Mouse (Mus musculus): ENCODE measurements around the gene Cybrd1. TPM values are rescaled to one million over a fixed set of nuclear protein-coding genes. Genes with fewer than 3 reads are reported as not detected.

Cybrd1 gene
- total and polyA plus RNA-seq, 3 experiments = 0.08 to 0.21 TPM; not detected in 1

DNA sequence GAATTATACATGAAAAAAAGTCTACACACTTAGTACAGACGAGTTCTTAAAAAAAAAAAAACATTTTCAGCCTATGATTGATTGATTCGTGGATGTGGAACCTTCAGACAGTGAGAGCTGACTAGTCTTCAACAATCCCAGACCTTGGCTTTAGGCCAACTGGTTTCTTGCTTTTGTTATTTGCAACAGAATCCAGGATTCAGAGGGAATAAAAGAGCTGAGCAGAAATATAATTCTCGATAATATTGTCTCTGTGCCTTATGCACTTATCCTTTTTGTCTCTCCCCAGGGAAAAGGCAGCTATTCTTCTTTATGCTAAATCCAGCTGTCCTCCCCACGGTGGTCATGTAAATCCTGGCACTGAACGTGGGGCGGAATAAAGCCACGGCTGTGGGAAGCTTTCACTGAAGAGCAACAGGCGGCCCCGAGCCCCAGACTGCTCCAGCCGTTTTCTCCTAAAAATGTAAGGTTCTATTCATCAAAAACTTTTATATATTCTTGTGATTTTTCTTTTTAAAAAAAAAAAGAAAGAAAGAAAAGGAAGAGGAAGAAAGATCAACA lies 50.8 kb downstream of the Cybrd1 start:
- H3K4me3 ChIP-seq (ENCODE audit: control insufficient read depth in 1 of 2, insufficient read depth in 1 of 2, low read depth in 2 of 2, low read length in 2 of 2) = no peak overlapping the region
- no peak overlapping the region for H3K27ac ChIP-seq (ENCODE audit: control insufficient read depth, low read depth, low read length)
- no peak for DNase-seq (ENCODE audit: low read depth, low spot score)
- TF ChIP-seq EP300 (IDR thresholded peaks at IDR 0.05; ENCODE audit: low read depth in 1 of 2, low read length in 2 of 2) = no peak
- no peaks in the 10 kb centered on the region; a peak in 1 of 4 replicates for H3K27me3 ChIP-seq (ENCODE audit: control insufficient read depth in 1 of 2, insufficient read depth in 2 of 2, low read length in 2 of 2)
- no peaks in the 10 kb centered on the region for H3K9me3 ChIP-seq (replicated peaks; ENCODE audit: insufficient read depth, low read length)
- peaks cover 0 to 3% of the 10 kb centered on the region in 2 experiments; a peak in 1 of 4 replicates for H3K36me3 ChIP-seq (ENCODE audit: control insufficient read depth in 1 of 2, insufficient read depth in 2 of 2, low read length in 2 of 2)
- H3K9ac ChIP-seq (ENCODE audit: control insufficient read depth, low read depth, low read length, poor library complexity, severe bottlenecking) = no peak overlapping the region
- no peaks in the 10 kb centered on the region for H3K79me2 ChIP-seq (ENCODE audit: control insufficient read depth, insufficient read depth, low read length, poor library complexity)
- peaks cover 0 to 12% of the 10 kb centered on the region in 2 experiments; a peak in 1 of 4 replicates for H3K4me1 ChIP-seq (ENCODE audit: control insufficient read depth in 1 of 2, insufficient read depth in 2 of 2, low read length in 2 of 2)

DNA sequence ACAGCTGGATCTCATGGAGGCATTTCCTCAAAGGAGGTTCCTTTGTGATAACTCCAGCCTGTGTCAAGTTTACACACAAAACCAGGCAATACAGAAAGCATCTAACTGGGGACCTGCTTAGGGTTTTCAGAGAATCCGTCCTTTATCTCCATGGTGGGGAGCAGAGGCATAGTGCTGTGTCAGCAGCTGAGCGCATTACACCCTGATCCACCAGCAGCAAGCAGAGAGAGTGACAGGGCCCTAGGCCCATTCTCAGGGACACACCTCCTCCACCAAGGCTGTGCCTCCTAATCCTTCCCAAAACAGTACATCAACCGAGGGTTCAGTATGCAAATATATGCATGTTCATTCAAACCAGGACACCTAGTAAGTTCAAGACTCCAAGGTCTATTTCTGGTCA lies 55.3 kb downstream of the Cybrd1 start:
- no peak for DNase-seq (ENCODE audit: low read depth, low spot score)
- Histone ChIP-seq H3K79me2 (ENCODE audit: control insufficient read depth, insufficient read depth, low read length, poor library complexity) (no peaks in the 10 kb centered on the region), H3K9ac (ENCODE audit: control insufficient read depth, low read depth, low read length, poor library complexity, severe bottlenecking) (no peak overlapping the region), H3K4me3 (ENCODE audit: control insufficient read depth in 1 of 2, insufficient read depth in 1 of 2, low read depth in 2 of 2, low read length in 2 of 2) (no peak overlapping the region), H3K27me3 (ENCODE audit: control insufficient read depth in 1 of 2, insufficient read depth in 2 of 2, low read length in 2 of 2) (no peaks in the 10 kb centered on the region), H3K9me3 (replicated peaks; ENCODE audit: insufficient read depth, low read length) (no peaks in the 10 kb centered on the region), H3K27ac (ENCODE audit: control insufficient read depth, low read depth, low read length) (no peak overlapping the region), H3K36me3 (ENCODE audit: control insufficient read depth in 1 of 2, insufficient read depth in 2 of 2, low read length in 2 of 2) (peaks cover 0 to 3% of the 10 kb centered on the region in 2 experiments; a peak in 2 of 4 replicates), H3K4me1 (ENCODE audit: control insufficient read depth in 1 of 2, insufficient read depth in 2 of 2, low read length in 2 of 2) (peaks cover 3 to 24% of the 10 kb centered on the region in 2 experiments)
- no peak for TF ChIP-seq ZNF384 (IDR thresholded peaks at IDR 0.05; ENCODE audit: low read depth, low read length)
- TF ChIP-seq KAT2A (conservative IDR thresholded peaks at IDR 0.05; ENCODE audit: low read depth, low read length) = no peak
- TF ChIP-seq USF1 (IDR thresholded peaks at IDR 0.05; ENCODE audit: low read depth, low read length) = no peak
- TF ChIP-seq MYB (IDR thresholded peaks at IDR 0.05; ENCODE audit: low read depth, low read length) = no peak
- no peak for TF ChIP-seq ZMIZ1 (IDR thresholded peaks at IDR 0.05; ENCODE audit: low read depth, low read length)
- no peak for TF ChIP-seq RCOR1 (IDR thresholded peaks at IDR 0.05; ENCODE audit: low read depth, low read length)
- no peak for TF ChIP-seq TAL1 (IDR thresholded peaks at IDR 0.05; ENCODE audit: low read length)
- no peak for TF ChIP-seq RAD21 (IDR thresholded peaks at IDR 0.05; ENCODE audit: low read depth, low read length)

DNA sequence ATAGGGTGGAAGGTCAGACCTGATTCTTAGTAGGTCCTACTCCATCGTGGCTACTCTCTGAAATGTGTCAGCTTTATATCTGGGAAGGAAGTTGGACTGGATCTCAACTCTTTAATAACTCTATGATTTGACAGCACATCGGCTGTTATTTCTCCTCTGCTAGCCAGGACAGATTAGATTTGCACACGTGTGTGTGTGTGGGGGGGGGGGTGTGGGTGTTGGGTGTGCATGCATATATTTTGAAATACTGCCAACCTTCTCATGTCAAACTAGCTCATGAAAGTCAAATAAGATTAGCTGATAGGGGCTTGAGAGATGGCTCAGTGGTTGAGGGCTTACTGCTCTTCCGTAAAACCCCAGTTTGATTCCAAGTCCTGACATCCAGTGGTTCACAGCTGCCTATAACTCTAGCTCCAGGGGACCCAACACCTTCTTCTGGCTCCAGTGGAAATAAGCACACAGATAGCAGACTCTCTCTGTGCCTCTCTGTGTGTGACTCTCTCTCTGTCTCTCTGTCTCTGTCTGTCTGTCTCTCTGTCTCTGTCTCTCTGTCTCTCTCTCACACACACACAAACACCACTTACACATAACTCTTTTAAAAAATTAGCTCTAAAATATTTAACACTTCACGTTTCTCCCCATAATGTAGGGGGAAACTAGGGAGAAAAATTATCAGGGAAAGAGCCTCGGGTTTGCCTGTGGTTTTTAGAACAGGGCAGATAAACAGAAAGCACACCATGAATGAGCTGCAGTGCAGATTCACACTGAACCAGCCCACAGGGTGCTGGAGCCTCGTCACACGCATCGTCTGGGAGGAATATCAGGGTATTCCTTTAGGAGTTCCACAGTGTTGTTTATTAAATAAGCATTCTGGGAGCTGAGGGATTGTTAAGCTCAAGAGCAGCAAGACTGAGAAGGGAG lies 58.9 kb downstream of the Cybrd1 start:
- no peak overlapping the region for H3K27ac ChIP-seq (ENCODE audit: control insufficient read depth, low read depth, low read length)
- H3K9ac ChIP-seq (ENCODE audit: control insufficient read depth, low read depth, low read length, poor library complexity, severe bottlenecking) = peak overlapping the region; percentile 13; the same call in 1 of the 2 replicates
- H3K27me3 ChIP-seq (ENCODE audit: control insufficient read depth in 1 of 2, insufficient read depth in 2 of 2, low read length in 2 of 2) = no peaks in the 10 kb centered on the region
- peak overlapping the region; percentile 17 to 41 for H3K4me3 ChIP-seq (ENCODE audit: control insufficient read depth in 1 of 2, insufficient read depth in 1 of 2, low read depth in 2 of 2, low read length in 2 of 2)
- H3K4me1 ChIP-seq (ENCODE audit: control insufficient read depth in 1 of 2, insufficient read depth in 2 of 2, low read length in 2 of 2) = peaks cover 3 to 19% of the 10 kb centered on the region in 2 experiments
- no peaks in the 10 kb centered on the region; a peak in 1 of 4 replicates for H3K36me3 ChIP-seq (ENCODE audit: control insufficient read depth in 1 of 2, insufficient read depth in 2 of 2, low read length in 2 of 2)
- DNase-seq (ENCODE audit: low read depth, low spot score) = peak; percentile 54
- no peaks in the 10 kb centered on the region for H3K79me2 ChIP-seq (ENCODE audit: control insufficient read depth, insufficient read depth, low read length, poor library complexity)
- H3K9me3 ChIP-seq (replicated peaks; ENCODE audit: insufficient read depth, low read length) = no peaks in the 10 kb centered on the region
- TF ChIP-seq MXI1 (IDR thresholded peaks at IDR 0.05; ENCODE audit: low read depth, low read length) = peak; percentile 68
- TF ChIP-seq CTCF (IDR thresholded peaks at IDR 0.05 in 2 of 3, conservative IDR thresholded peaks at IDR 0.05 in 1 of 3; ENCODE audit: control insufficient read depth in 1 of 3, insufficient read depth in 1 of 3, low read depth in 2 of 3, low read length in 3 of 3, poor library complexity in 1 of 3, severe bottlenecking in 1 of 3) = no peak
- TF ChIP-seq EP300 (IDR thresholded peaks at IDR 0.05; ENCODE audit: low read depth in 1 of 2, low read length in 2 of 2) = peak; percentile 11 to 29; a peak in 1 of 4 replicates
- TF ChIP-seq E2F4 (IDR thresholded peaks at IDR 0.05; ENCODE audit: borderline replicate concordance, low read depth, low read length) = no peak
- TF ChIP-seq BHLHE40 (IDR thresholded peaks at IDR 0.05; ENCODE audit: borderline replicate concordance, low read depth, low read length) = peak; percentile 68; the same call in 1 of the 2 replicates
- no peak for TF ChIP-seq SMC3 (IDR thresholded peaks at IDR 0.05; ENCODE audit: low read depth, low read length)
- TF ChIP-seq POLR2A (IDR thresholded peaks at IDR 0.05; ENCODE audit: control insufficient read depth in 1 of 2, insufficient read depth in 1 of 2, low read depth in 1 of 2, low read length in 2 of 2, poor library complexity in 1 of 2) = no peak
- no peak for TF ChIP-seq POLR2AphosphoS2 (IDR thresholded peaks at IDR 0.05; ENCODE audit: low read length)
- no peak for TF ChIP-seq KAT2A (conservative IDR thresholded peaks at IDR 0.05; ENCODE audit: low read depth, low read length)
- no peak for TF ChIP-seq POLR2AphosphoS5 (IDR thresholded peaks at IDR 0.05; ENCODE audit: borderline replicate concordance, low read depth, low read length)
- TF ChIP-seq ELF1 (IDR thresholded peaks at IDR 0.05; ENCODE audit: low read depth, low read length) = no peak; the same call in 1 of the 2 replicates
- no peak for TF ChIP-seq CHD1 (IDR thresholded peaks at IDR 0.05; ENCODE audit: low read depth, low read length)
- TF ChIP-seq MYC (IDR thresholded peaks at IDR 0.05; ENCODE audit: low read depth, low read length) = peak; percentile 14; the same call in 1 of the 2 replicates
- no peak for TF ChIP-seq UBTF (IDR thresholded peaks at IDR 0.05; ENCODE audit: borderline replicate concordance, insufficient read depth, low read depth, low read length)
- TF ChIP-seq SIN3A (IDR thresholded peaks at IDR 0.05; ENCODE audit: low read length) = peak; percentile 42; the same call in 1 of the 2 replicates
- peak; percentile 37; the same call in 1 of the 2 replicates for TF ChIP-seq USF1 (IDR thresholded peaks at IDR 0.05; ENCODE audit: low read depth, low read length)
- no peak for TF ChIP-seq ZNF384 (IDR thresholded peaks at IDR 0.05; ENCODE audit: low read depth, low read length)
